Mouse (Mus musculus) G1E (cell line): ENCODE results near the gene Aldh4a1. TPM values are rescaled to one million over a fixed set of nuclear protein-coding genes. Genes with fewer than 3 reads are reported as not detected.

ENCODE experiments used
- ATAC-seq: 2 replicates; pipeline ENCODE4 v1.8.0; 2016; ENCODE audit warnings: mild to moderate bottlenecking; ENCODE audit not compliant: insufficient number of reproducible peaks, poor library complexity, low FRiP score, severe bottlenecking; ENCODE audit errors: extremely low read depth
- DNase-seq: peaks from one replicate; pipeline ENCODE4 v3.0.0; 2012; ENCODE audit warnings: low spot score
- H3K27me3 ChIP-seq: 2 replicates; pipeline ENCODE4 v1.6.1; 2012; ENCODE audit warnings: mild to moderate bottlenecking, low read length, inconsistent platforms; ENCODE audit not compliant: insufficient read depth
- H3K36me3 ChIP-seq: replicated peaks from 2 replicates; pipeline ENCODE3; 2012; ENCODE audit warnings: mild to moderate bottlenecking, inconsistent platforms
- H3K4me1 ChIP-seq: 2 replicates; pipeline ENCODE4 v1.6.1; 2012; ENCODE audit warnings: low read depth, low read length, inconsistent platforms, mixed read lengths; ENCODE audit not compliant: insufficient read depth
- H3K4me3 ChIP-seq: 2 replicates; pipeline ENCODE4 v1.5.1; 2012; ENCODE audit warnings: low read depth, mild to moderate bottlenecking, inconsistent platforms, low read length, moderate library complexity, mixed read lengths
- H3K9me3 ChIP-seq: replicated peaks from 2 replicates; pipeline ENCODE4 v1.6.1; 2012; ENCODE audit warnings: inconsistent platforms
- CTCF ChIP-seq: IDR thresholded peaks from 2 replicates; pipeline ENCODE4 v1.5.1; 2012; ENCODE audit warnings: low read depth, low read length, inconsistent platforms, mixed read lengths
- GATA1 ChIP-seq: IDR thresholded peaks from 2 replicates; pipeline ENCODE4 v1.6.1; 2012; ENCODE audit warnings: borderline replicate concordance, low read length, inconsistent platforms, mixed read lengths
- GATA2 ChIP-seq: IDR thresholded peaks from 2 replicates; pipeline ENCODE4 v1.6.1; 2012; ENCODE audit warnings: low read depth, low read length, inconsistent platforms, borderline replicate concordance
- POLR2AphosphoS5 ChIP-seq: IDR thresholded peaks from 2 replicates; pipeline ENCODE4 v1.6.1; 2012; ENCODE audit warnings: low read depth, low read length, inconsistent platforms; ENCODE audit not compliant: insufficient replicate concordance
- TAL1 ChIP-seq: conservative IDR thresholded peaks from 2 replicates; pipeline ENCODE4 v1.6.1; 2012; ENCODE audit warnings: low read depth, low read length, inconsistent platforms, mixed read lengths
- polyA plus RNA-seq: library from polyadenylated mRNA; stranded (reverse); fragments of >175 nt; gene quantifications from 2 replicates; pipeline ENCODE4 v1.2.3, GENCODE M21; 2012
- total RNA-seq, 2 experiments: library from RNA; stranded (forward) in 1 of 2; stranded (reverse) in 1 of 2; fragments of 200-1000 nt in 1 of 2; fragments of >200 nt in 1 of 2; fragmentation: Nextera tagmentation in 1 of 2; gene quantifications; 2 replicates each; pipeline ENCODE4 v1.2.3; 2014 to 2017

The Aldh4a1 gene
- total and polyA plus RNA-seq, 3 experiments = 13.3 to 44.1 (median 17.7) TPM

GRCm38 (mm10) chr4:139643972-139644371 is 21.3 kb downstream of the Aldh4a1 start:
- Histone ChIP-seq H3K36me3 (peaks cover 83% of the 10 kb centered on the region), H3K9me3 (no peaks in the 10 kb centered on the region), H3K27me3 (no peaks in the 10 kb centered on the region), H3K4me3 (no peak overlapping the region; the same call in 1 of the 2 replicates), H3K4me1 (peaks cover 63% of the 10 kb centered on the region)
- TF ChIP-seq CTCF = peak; percentile 99
- TF ChIP-seq TAL1 = no peak
- ATAC-seq (peak; percentile 16; the same call in 1 of the 2 replicates), DNase-seq (peak; percentile 76)

GRCm38 (mm10) chr4:139646916-139647315 is 24.2 kb downstream of the Aldh4a1 start:
- DNase-seq = no peak
- Histone ChIP-seq H3K27me3 (no peaks in the 10 kb centered on the region), H3K4me1 (peaks cover 33% of the 10 kb centered on the region), H3K36me3 (peaks cover 97% of the 10 kb centered on the region), H3K9me3 (no peaks in the 10 kb centered on the region), H3K4me3 (no peak overlapping the region)
- ATAC-seq = no peak
- no peak for TF ChIP-seq GATA2
- peak; percentile 46; the same call in 1 of the 2 replicates for TF ChIP-seq CTCF

DNA sequence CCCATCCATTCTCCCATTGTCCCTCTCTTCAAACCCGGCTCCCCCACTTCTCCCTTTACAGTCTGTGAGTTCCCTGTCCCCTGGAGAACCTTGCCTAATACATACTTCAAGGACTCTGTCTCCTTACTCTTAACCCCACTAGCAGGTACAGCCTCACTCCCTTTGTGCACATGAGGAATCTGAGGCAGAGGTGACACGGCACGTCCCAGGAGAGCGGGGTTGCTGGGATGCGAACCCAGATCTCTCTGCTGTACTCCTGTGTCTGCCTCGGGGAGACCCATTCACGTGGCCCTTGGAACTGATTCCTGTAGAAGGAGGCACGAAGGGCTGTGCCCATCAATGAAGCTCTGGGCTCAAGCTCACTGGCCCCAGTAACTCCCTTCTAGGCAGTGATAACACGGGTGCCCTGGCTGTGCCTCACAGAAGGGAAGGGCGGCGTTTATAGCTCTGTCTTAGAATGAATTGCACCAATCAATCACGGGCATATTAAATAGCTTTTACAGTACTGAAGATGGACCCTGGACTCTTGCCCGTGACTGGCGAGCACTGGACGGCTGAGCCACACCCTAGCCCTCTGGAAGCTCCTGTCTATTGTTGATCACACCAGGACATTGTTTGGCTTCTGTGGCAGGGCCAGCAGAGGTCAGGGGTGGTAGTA is 27.5 kb downstream of the Aldh4a1 start:
- H3K4me1 ChIP-seq = peaks cover 4% of the 10 kb centered on the region
- no peaks in the 10 kb centered on the region for H3K9me3 ChIP-seq
- peaks cover 64% of the 10 kb centered on the region for H3K36me3 ChIP-seq
- ATAC-seq (no peak), DNase-seq (no peak)
- H3K27me3 ChIP-seq = peaks cover 5% of the 10 kb centered on the region; the same call in 1 of the 2 replicates
- no peak overlapping the region for H3K4me3 ChIP-seq
- no peak for TF ChIP-seq POLR2AphosphoS5
- no peak for TF ChIP-seq CTCF
- TF ChIP-seq GATA1 = no peak
- TF ChIP-seq TAL1 = no peak
- TF ChIP-seq GATA2 = no peak

- DNase-seq (no peak), ATAC-seq (no peak)
- no peak overlapping the region for H3K4me3 ChIP-seq
- peaks cover 57% of the 10 kb centered on the region for H3K36me3 ChIP-seq
- H3K9me3 ChIP-seq = no peaks in the 10 kb centered on the region
- peaks cover 5% of the 10 kb centered on the region; the same call in 1 of the 2 replicates for H3K27me3 ChIP-seq
- peaks cover 2% of the 10 kb centered on the region for H3K4me1 ChIP-seq
- no peak for TF ChIP-seq GATA1
- no peak for TF ChIP-seq CTCF
- no peak for TF ChIP-seq TAL1
- TF ChIP-seq POLR2AphosphoS5 = no peak
- TF ChIP-seq GATA2 = no peak
Observed at GRCm38 (mm10) chr4:139650907-139651306, 28.2 kb downstream of the Aldh4a1 start.

GRCm38 (mm10) chr4:139653238-139653637 is 30.6 kb downstream of the Aldh4a1 start, which contains the start of gene Tas1r2:
TSS of gene Tas1r2 (plus strand) at chr4:139653538.
- no peak within 1 kb of the TSS for H3K4me3 ChIP-seq
- no peaks in the 10 kb centered on the region for H3K9me3 ChIP-seq
- peaks cover 2% of the 10 kb centered on the region for H3K4me1 ChIP-seq
- H3K36me3 ChIP-seq = peaks cover 33% of the 10 kb centered on the region
- no peak for DNase-seq
- H3K27me3 ChIP-seq = peaks cover 5% of the 10 kb centered on the region; the same call in 1 of the 2 replicates
- TF ChIP-seq TAL1 (no peak), CTCF (no peak), GATA1 (no peak), GATA2 (no peak), POLR2AphosphoS5 (no peak)
- no peak for ATAC-seq

- no peak overlapping the region for H3K4me3 ChIP-seq
Observed at GRCm38 (mm10) chr4:139661897-139662296, 39.2 kb downstream of the Aldh4a1 start.

More at GRCm38 (mm10) chr4:139661897-139662296, 39.2 kb downstream of the Aldh4a1 start:
- no peak for DNase-seq
- Histone ChIP-seq H3K4me1 (no peaks in the 10 kb centered on the region), H3K9me3 (peaks cover 5% of the 10 kb centered on the region), H3K36me3 (no peaks in the 10 kb centered on the region), H3K27me3 (peaks cover 24% of the 10 kb centered on the region)
- TF ChIP-seq GATA2 = no peak
- no peak for TF ChIP-seq POLR2AphosphoS5
- no peak for TF ChIP-seq CTCF
- no peak for TF ChIP-seq GATA1
- no peak for TF ChIP-seq TAL1
- ATAC-seq = no peak
